Mouse (Mus musculus): Measurements from ENCODE around the gene Dkk3. TPM values are rescaled to one million over a fixed set of nuclear protein-coding genes. Genes with fewer than 3 reads are reported as not detected.

Dkk3 gene
- total RNA-seq, 2 experiments from 2014 or later: 44.1 to 77.0 TPM

DNA sequence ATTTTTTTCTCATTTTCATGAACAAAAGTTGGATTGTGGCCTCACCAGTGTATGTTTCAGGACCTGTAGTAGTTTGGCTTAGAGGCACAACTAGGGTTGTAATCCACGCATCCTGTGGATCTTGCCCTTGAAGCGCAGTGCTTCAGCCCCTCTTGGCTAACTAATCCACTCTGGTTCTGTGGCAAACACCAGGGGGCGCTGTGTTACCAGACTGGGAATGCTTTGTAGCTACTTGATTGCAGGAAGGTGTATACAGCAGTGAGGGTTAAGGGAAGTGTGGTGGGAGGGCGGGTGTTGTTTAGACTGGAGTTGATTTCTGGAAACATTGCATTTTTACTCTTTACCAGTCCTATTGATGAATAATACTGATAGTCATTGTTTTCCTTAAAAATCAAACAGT, 73.8 kb downstream of the Dkk3 start:
- peak; percentile 86 to 92 for DNase-seq
- intact Hi-C loops (cut with DNase I): loop anchor here (1.0 kb wide), 2 partner anchors 95 to 284 kb away; no protein-coding TSS in a partner anchor

DNA sequence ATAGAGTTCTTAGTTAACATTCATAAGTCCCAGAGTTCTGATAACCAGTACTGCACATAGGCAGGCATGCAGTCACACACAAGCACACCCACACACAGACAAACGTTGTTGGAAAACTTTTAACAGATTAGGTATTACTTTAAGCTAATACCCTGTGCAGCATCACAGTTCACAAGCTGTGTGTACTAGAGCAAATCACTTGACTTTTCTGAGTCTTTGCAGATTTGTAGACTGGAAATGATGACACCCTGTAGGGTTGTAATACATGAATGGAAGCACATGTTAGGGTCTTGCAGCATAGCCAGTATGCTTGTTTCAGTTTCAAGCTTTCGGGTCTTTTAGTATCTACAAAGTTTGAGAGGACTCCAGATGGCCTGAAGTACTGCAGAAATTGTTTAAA, 74.6 kb downstream of the Dkk3 start:
- intact Hi-C loops (cut with DNase I): no loop called here
- no peak for DNase-seq

DNA sequence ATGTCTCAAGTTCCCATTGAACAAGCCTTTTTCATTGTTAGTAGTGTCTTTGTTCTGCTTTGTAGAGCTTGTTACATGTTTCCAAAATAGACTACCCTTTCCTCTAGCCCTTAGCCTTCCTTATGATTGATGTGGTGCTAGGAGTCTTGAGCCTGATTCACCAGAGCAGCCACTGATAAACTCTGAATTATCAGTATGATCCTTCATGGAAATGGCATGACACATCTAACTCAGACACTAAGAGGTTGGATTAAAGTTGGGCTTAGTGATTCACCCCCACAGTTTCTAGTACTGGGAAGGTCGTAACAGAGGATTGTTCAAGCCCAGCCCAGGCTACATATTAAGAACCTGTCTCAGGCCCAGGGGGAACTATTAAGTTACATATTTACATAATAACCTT, 76.2 kb downstream of the Dkk3 start:
- intact Hi-C loops (cut with DNase I): no loop called here
- no peak for DNase-seq

DNA sequence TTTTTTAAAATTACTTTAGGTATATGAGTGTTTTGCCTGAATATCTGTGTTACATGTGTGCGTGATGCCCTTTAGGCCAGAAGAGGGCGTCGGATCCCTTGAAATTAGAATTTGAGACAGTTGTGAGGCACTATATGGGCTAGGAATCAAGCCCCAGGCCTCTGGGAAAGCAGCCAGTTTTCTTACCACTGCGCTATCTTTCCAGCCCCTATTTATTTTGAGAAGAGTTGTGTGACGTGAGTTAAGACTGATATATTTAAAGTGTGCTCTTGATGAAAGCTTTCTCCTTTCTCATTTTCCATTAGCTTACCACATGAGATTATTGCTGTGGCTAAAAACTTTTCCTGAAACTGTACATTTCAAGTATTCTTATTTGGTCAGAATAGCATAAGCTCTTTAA, 84.0 kb downstream of the Dkk3 start:
- intact Hi-C loops (cut with DNase I): no loop called here
- no peak for DNase-seq

Other genes with a start within 250 kb of the Dkk3 start
- gene Usp47, start 135.6 kb downstream of the Dkk3 start, total RNA-seq (2021): 10 to 100 TPM; 74.5 to 86.4 TPM
- gene Mical2, start 66.8 kb upstream of the Dkk3 start, total RNA-seq (2021): 100 to 1,000 TPM; 177 to 185 TPM

Data from heart, postnatal 10 days (tissue).